Mouse (Mus musculus) cerebellum, postnatal 25 days (tissue): ENCODE measurements at regions not wholly inside any gene's neighbourhood (a gene's known extent, or its start where the extent isn't known, plus 50 kb on each side); places are given as distances from the start of the nearest gene placed in this dataset.

Experiments used
- DNase-seq, 2 experiments: peaks; one replicate each; pipeline ENCODE4 v3.0.0; 2021; ENCODE audit warnings: mixed read lengths in 2 of 2

DNA sequence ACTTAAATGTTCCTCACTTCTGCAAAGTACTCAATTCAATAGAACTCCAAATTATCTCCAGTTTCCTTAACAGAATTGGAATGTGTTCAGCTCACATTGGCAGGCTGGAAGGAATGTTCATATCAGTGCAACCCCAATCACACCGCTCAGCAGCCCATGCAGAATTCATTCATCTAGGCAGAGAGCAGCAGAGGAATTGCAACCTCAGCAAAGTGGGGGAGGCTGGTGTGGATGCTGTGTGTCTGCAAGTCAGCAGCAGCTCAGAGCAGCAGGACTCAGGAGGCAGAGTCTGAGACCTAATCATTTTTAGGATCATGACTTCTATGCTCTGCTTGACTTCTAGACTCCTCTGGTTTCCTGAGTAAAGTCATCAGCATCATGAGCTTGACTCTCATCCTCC, 100.7 kb upstream of the Chrna7 start:
- DNase-seq: no peak

DNA sequence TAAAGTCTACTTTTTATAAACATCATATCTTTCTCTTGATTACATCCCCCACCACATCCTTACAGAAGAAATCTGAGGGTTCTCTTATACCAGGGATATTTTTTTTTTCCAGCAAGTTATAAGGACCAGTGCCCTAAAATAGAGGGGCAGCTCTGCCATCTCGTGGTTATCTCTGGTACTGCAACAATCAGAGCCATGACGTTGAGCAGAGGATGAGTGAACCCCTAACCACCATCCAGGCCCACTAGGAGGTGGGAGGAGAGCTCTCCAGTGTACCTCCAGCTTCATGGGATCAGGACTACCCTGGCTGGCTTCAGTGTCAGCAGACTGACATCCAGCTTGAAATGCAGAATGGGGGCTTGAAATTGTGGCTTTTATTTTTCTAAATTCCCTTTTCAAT, 107.2 kb upstream of the Chrna7 start:
- peak; percentile 72 to 84 for DNase-seq

DNA sequence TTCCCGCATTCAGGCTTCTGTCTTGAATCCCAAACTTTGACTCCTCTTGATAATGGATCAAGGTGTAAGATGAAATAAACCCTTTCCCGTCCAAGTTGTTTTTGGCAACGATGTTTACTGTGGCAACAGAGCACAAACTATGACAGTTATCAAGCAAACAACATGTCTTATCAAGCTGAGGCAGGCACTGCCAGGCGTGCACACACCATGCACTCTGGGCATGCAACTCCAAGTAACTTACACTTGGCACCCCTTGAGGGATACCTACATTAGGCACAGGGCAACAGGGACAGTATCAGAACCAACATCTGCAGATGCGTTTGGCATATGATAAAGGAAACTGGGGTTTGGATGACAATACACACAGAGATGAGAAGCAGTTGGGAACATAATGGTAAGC, 108.8 kb upstream of the Chrna7 start:
- DNase-seq: no peak

DNA sequence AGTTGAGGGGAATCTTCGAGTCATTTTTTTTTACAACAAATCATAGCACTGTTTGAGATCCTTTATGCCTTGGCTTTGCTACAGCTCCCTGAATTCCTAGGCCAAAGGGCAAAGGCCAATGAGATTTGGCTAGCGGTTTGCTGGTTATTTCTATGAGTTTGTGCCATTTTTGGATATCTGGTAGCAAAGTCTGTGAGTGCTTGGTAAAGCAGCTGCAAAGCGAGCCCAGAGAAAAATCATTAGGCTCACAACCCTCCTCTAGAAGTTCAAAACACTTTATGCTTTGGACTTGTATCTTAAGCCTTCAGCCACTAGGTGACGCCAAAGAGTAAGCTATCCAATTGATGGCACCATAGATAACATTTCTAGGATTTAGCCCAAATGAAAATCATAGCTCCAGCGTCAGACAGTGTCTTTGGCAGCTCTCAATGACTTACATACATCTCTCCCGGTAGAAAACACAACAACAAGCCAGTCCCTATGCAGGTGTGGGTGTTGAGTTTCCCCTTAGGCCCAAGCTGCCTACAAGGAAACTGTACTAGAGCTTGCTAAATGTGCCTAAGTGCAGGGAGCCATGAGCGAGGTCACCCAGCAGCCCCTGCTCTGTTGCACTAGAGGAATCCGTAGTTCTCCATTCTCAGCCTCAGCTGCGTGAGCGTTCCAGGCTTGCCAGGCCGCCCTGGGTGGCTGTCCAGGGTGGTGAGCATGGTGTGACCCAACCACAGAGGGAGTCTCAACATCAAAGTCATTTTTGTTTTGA, 109.8 kb upstream of the Chrna7 start:
- DNase-seq: peak; percentile 62 to 83

DNA sequence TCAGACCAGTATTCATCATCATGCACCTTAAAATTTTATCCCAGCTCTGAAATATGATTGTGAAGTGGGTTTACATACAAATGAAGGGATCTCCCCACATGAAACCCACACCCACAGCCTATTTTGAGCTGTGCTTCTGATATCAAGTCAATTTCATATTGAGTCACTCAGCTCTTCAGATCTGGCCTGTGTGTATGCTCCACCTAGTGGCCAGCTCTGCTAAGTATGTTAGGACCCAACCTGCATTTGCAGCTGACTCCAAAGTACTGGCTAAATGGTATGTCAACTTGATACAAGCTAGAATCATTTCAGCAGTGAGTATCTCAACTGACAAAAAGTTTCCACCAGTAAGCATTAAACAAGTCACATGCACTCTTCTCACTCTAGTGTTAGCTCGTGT, 109.4 kb upstream of the Otud7a start:
- DNase-seq: peak; percentile 48 to 70

DNA sequence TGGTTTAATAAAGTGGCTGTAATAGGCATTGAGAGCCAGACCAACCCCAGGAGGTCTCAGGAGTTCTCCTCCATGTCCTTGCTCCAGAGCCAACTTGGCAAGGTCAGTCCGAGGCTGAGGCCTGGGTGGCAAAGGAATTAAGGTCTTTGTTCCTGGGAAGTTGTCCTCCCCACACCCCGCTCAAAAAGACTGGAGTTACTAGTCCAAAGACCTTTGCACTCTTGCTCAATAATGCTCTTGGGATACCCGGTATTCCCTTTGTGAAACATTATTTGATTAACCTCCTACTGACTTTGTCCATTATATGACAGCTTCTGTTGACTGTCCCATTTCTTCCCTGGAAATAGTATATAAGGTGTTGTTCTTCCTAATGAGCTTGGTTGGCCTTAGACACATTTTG, 108.5 kb upstream of the Otud7a start:
- no peak for DNase-seq

DNA sequence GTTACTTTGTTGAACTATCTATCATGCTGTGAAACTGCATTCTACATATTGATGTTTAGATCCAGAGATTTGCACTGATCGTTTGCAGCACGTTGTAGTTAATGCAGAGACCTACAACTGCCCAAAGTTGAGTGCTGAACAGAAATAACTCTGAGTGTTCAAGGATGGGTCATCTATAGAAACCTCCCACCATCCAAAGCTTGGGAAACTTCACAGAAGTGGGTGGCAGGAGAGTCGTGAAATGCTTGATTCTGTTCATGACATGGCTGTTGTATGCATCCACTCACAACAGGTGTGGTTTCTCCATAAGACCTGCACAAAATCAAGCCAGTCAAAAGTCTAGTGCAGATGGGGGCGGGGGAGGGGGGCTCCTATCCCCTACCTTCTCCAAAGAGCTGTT, 102.8 kb upstream of the Otud7a start:
- no peak for DNase-seq

DNA sequence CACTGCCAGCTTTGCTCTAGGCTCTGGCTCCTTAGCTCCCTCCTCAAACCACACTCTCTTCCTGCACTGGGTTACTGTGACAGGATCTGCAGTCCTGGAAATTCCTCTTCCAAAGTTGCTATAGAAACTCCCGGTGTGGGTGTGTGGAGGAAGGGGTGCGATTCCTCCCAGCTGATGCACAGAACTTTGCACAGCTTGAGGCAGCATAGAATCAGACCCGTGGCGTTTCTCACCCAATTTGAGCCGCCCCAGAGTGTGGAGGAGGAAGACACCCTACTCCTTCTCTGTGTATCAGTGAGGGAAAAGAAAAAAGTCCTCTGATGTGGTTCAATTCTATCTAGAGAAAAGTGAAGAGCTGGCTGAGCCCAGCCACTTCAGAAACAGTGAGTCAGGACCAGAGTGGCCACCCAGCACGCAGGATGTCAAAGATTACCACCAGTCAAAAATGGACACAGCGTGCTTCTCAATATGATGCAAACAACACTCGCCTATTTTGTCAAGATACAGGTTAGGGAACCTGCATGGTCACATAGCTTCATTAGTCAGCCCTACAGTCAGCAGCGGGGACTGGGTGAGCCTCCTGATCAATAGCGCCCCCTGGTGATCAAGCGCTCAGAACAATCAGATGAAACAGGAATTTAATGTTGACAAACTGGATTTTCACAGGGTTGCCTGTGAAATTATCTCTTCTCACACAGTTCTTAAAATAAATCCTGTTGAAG, 98.7 kb upstream of the Otud7a start:
- DNase-seq: peak; percentile 47 to 78

DNA sequence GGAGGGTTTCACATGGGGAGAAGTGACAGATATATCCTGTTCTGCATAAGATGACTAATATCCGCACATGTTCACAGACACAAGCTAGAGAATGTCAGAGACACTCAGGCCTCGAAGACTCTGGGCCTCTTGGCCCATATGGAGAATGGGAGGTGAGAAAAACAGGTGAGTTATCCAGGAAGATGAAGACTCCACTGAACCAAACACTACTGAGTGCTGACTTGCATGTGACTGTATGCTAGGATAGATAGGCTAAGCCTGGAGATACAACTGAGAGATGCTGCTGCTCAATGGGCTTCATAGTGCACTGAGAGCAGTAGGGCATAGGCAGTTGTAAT, 98.2 kb upstream of the Otud7a start:
- DNase-seq: no peak
